Mouse (Mus musculus) megakaryocyte-erythroid progenitor cell, adult 5-6 weeks (primary cell): Measurements from ENCODE around the gene Hoxb1. TPM values are rescaled to one million over a fixed set of nuclear protein-coding genes. Genes with fewer than 3 reads are reported as not detected.

Experiments used
- ATAC-seq: replicated peaks from 2 replicates; pipeline ENCODE4 v1.8.0; 2016; ENCODE audit warnings: mild to moderate bottlenecking, inconsistent platforms; ENCODE audit not compliant: severe bottlenecking, poor library complexity, low FRiP score, low TSS enrichment
- total RNA-seq, 2 experiments: library from RNA; stranded (forward) in 1 of 2; stranded (reverse) in 1 of 2; fragments of 200-1000, 215-1000 nt in 1 of 2; fragments of >200 nt in 1 of 2; fragmentation: Nextera tagmentation in 1 of 2; gene quantifications; 2 replicates each; pipeline ENCODE4 v1.2.3; 2014 to 2017

Gene Hoxb1
- not detected in 2 replicates for total RNA-seq (2014; fragmentation: Nextera tagmentation)
- not detected in 2 replicates for total RNA-seq (2017)

DNA sequence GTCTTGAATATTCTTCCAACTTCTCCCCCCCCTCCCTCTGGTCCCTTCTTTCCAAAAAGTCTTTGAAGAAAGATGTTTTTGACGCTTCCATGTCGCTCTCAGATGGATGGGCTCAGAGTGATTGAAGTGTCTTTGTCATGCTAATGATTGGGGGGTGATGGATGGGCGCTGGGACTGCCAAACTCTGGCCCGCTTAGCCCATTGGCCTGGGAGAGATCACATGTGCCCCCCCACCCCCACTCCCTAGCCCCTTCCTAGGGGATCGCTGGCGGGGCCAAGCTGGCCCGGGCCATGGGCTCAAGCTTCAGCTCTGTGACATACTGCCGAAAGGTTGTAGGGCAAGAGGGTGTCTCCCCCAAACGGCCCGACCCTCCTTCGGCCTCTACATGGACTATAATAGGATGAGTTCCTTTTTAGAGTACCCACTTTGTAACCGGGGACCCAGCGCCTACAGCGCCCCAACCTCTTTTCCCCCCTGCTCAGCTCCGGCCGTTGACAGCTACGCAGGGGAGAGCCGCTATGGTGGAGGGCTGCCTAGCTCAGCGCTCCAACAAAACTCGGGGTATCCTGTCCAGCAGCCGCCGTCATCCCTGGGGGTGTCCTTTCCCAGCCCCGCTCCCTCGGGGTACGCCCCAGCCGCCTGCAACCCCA, at the start of gene Hoxb1:
TSS of gene Hoxb1 (plus strand) at position 312 of the 651 bp plus-strand sequence.
- no peak for ATAC-seq

DNA sequence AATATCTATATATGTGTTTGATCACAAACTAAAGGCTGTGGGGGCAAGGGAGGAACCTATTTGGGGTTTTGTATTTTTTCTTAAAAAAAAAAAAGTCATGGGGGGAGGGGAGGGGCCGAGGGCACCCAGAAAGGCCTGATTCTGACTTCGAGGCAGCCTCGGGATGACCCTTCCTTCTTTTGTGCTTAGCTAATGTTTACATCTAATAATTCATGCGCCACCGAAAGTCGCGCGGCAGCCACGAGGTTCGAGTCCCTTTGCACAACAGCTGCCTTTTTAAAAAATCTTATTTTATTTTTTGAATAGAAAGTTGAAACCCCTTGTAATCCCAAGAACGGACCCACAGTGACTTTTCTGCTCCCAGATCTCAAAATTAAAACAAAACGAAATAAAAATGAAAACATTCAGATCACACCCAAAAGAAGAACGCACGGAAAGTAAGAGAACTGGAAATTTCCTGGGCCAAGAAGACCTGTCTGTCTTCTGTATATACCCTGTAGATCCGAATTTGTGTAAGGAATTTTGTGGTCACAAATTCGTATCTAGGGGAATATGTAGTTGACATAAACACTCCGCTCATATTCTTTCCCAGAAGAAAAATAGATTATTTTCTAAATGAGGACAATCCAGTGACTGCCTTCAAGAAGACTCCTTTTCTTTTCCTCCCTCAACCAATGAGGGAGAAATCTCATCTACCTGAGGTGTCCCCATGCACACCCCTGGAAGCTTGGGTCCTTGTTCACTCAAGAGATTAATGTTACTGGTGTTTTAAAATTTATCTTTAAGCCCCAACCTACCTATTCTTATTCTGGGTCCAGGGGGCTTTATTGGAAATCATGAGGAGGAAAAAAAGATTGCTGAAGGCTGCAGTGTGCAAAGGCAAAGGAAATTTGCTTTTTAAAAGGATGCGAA, 48.6 kb upstream of the Hoxb1 start:
- ATAC-seq, result no peak

DNA sequence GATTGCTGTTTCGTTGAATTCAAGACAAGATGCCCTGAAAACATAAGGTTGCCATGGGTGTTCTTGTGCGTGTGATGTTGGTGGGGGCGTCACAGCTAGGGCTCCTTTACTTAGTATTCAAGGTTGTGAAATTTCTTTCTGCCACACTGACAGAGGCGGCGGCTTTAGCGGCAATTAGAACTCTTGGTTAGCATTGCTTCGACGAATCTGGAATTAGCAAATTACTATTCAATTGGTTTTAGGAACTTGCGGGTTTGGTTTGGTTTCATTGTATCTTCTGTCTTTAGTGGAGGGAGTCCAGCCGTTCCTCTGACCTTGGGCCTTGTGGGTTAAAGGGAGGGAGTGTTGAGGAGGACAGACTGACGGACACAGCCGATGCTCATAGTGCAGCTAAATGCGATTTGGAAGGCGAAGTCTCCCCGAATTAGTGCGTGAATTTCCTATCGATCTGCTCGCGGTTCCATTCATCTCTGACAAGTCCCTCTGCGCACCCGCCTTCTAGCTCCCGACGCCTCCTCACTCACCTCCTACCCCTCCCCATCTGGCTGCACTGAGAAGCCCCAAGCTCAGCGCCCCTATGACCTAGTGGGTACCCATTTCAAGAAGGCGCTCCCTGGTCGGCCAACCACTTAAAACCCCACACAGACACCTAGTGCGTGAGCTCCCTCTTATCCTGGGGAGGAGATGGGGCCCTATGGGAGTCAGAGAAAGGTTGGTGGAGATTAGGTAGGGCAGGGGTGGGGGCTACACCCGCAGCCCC, 47.8 kb upstream of the Hoxb1 start, which contains the start of gene Hoxb4:
TSS of gene Hoxb4 (plus strand) at position 660 of the 760 bp plus-strand sequence.
- ATAC-seq, result no peak

DNA sequence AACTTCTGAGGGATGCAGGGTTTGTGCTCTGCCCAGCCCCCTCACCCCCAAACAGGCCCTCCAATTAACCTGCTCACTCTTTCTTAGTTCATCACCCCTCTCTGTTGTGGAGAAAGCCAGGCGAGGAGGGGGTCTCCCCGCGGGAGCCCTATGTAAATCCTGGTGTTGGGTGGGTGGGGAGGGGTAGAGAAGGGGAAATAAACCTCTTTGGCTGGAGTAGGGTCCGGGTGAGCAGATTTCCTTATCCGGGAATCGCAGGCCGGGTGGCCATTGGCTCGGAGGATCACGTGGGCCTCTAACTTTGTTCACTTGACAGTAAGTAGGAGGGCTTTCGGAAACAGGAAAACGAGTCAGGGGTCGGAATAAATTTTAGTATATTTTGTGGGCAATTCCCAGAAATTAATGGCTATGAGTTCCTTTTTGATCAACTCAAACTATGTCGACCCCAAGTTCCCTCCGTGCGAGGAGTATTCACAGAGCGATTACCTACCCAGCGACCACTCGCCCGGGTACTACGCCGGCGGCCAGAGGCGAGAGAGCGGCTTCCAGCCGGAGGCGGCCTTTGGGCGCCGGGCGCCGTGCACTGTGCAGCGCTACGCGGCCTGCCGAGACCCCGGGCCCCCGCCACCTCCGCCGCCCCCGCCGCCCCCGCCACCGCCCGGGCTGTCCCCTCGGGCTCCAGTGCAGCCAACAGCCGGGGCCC, 47.0 kb upstream of the Hoxb1 start:
- ATAC-seq, result peak; percentile 79

DNA sequence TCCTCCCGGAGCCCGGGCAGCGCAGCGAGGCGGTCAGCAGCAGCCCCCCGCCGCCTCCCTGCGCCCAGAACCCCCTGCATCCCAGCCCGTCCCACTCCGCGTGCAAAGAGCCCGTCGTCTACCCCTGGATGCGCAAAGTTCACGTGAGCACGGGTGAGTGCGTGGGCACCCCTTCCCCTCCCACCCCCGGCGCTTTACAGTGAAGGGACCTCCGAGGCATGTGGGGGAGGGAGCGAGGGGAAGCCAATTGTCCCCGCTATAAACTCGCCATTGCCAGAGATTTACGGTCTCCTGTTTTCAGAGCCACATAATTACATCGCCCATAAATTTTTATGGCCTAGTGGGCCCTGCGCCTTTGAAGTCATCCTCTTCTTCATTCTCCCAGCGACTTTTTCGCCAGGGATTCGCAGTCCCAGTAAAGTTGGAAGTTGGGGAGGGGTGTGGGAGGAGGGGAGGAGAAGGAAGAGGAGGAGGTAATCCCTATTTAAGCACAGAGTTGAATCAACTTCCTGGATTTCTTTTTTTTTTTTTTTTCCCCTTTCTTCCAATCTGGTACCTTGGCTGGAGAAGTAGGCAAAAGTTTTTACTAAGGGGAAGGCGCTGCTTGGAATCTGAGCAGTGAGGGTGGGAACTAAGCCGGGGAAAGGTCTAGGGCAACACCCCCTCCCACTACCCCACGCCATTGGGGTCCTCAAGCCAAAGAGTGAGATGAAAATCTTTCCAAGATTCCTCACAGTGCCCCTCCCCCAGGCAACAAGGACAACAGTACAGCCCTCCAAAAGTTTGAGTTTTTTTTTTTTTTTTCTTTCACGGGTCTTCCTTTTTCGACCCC, 46.3 kb upstream of the Hoxb1 start:
- no peak for ATAC-seq

DNA sequence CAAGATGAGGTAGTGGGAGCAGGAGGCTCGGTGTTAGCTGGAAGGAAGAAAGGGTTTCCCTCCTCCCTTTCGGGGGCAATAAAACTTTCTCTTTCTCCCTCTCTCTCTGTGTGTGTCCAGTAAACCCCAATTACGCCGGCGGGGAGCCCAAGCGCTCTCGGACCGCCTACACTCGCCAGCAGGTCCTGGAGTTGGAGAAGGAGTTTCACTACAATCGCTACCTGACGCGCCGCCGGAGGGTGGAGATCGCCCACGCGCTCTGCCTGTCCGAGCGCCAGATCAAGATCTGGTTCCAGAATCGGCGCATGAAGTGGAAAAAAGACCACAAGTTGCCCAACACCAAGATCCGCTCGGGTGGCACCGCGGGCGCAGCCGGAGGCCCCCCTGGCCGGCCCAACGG, 45.6 kb upstream of the Hoxb1 start:
- no peak for ATAC-seq

DNA sequence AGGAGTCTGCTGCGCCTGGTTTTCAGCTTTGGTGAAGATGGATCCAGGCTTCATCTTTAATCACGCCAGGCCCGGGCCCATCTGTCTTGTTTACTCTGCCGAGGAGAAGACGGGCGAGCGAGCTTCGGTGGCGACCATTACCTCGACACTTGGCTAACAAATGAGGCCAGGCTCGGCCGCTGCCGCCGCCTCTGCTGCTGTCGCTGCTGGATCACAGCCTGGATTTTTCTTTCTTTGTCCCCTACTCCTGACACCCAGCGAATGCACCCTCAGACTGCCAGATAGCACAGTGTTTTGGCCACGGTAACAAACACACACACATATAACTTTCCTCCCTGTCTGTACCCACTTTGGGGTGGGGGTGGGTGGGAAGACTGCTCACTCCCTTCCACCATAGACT, 44.9 kb upstream of the Hoxb1 start:
- ATAC-seq, result no peak

DNA sequence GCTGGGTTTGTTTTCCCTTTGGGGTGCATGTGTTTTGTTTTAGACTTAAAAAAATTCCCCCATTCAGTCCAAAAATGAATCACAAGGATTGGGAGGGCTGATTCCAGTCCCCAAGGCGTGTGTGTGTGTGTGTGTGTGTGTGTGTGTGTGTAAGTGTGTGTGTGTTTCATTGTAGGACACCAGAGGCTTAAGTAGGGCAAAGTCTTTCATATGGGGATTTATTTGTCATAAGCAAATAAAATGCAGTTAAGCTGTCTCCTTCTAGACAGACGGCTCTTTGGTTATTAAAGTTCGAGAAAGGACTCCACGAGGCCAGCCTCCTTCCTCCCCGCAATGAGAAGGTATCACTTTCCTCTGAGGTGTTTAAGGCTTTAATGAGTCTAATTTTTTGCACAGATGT, 43.7 kb upstream of the Hoxb1 start:
- no peak for ATAC-seq

DNA sequence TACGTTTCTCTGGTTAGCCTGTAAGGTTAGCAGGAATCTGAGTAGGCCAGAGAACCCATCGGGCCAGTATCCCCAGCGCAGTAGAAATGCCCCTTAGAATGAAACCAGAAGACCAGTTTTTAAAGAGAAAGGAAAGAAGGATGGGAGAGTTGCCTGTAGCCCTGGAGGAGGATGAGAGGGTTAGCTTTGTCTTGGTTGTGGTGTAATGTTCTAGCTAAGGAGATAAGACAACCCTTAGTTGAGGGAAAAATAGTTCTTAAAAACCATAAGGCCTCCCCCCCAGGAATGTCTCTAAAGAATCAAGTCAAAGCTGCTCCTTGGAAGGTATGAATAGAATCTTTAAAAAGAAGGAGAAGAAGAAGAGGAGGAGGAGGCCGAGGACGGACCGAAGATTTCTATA, 42.8 kb upstream of the Hoxb1 start:
- ATAC-seq, result no peak

DNA sequence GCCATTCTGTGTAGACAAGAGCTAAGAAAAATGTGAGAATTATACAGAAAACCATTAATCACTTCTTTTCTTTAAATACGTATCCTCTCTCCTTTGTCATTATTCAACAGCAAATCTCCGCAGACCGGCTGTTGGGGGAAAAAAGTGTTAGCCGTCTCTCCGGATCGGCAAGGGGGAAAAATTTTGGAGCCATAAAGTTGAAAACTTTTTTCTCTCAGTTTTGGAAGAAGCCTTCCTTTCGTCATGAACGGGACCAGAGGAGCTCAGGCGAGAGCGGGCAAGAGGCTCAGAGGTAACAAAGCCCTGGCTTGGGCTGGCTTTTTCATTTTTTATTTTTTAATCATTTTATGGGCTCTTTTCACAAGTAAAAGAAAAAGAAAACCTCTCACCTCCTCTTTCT, 42.4 kb upstream of the Hoxb1 start, which contains the start of gene Hoxb3:
TSS of gene Hoxb3 (plus strand) at position 173 of the 400 bp plus-strand sequence.
- no peak for ATAC-seq

DNA sequence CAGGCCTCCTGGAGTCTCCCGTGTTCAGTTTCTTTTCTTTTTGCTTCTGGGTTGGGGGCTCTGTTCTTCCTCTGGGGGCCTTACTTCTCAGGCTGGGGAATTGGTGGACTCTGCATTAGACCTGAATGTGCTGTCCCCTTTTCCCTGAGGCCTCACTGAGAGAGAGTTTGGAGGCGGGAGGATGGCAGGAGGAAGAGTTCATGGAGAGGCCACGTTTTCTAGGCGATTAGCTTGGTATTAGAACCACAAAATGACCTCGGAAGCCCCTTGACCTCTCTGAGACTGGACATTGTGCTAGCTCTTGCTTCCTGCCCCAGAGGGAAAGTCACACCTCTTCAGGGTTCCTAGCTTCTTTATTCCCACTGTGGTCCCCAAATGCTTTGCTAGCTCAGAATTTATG, 41.4 kb upstream of the Hoxb1 start:
- no peak for ATAC-seq

DNA sequence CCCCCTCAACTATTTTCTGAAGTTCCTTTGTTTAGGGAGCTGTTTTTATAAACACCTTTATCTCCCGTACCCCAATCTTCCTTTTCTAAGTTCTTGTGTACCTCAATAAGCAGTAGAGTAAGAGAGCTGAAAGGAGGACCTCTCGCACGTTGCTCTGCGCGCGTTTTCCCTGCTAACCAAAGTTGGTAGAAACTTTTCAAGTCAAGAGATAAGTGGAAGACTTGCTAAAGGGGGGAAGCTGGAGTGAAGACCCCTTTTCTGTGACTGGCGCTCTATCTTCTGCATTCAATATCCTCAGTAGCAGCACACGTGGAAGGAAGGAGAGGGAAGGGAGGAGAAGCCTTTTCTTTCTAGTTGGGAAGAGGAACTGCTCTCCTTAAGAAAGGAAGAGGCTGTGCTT, 40.6 kb upstream of the Hoxb1 start:
- no peak for ATAC-seq

DNA sequence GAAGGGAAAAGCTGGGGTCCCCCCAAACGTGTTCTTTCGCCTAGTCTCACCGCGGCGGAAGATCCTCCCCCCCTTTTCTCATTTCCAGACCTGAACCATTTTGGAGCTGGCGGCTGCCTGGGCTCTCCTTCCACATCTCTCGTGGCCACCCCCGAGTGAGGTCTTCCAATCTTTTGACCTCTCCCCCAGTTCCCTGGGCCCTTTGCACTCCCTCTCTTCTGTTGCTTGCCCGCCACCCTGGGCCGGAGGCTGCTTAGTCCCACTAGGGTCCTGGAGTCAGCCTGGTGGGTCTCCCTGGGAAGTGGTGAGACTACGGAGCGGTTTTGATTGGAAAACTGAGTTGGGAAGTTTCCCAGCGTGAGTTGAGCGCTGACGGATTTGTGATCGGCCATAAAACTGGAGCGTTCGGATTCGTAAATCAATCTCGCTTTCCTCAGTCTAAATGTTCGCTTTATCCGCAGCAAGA, 39.8 kb upstream of the Hoxb1 start:
- ATAC-seq, result no peak

DNA sequence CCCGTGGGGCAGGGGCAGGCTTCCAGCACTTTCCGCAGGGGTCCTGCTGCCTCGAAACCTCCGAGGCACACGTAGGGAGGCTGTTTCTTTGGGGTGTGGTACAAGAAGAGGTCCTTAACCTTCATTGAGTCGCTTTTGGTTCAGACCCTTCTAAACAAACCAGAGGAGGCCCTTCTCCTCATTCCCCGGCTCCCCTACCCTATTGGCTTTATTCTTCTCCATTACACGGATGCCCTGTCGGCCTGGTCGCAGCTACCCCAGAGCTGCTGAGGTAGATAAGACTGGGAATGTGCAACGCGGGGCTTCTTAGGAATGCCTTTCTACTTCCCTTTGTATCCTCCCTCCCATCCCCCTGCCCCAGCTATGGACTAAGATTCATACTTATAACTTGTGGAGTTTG, 38.8 kb upstream of the Hoxb1 start:
- no peak for ATAC-seq

DNA sequence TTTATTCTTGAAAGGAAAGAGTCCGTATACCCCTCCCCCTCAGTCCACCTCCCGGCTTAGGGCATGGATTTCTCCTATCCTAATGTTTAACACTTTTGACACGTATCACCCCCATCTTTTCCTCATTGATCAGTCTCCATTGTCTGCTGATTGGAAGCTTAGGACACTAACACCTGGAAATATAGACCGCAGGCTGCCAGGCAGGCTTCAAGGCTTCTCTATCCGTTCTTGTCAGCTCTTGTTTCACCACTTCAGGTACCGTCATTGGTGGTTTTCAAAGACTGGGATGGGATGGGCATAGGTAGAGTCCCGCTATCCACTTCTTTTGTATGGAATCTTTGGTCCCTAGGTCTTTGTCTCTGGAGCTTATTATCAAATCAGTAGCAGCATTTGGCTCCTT, 38.4 kb upstream of the Hoxb1 start:
- no peak for ATAC-seq

DNA sequence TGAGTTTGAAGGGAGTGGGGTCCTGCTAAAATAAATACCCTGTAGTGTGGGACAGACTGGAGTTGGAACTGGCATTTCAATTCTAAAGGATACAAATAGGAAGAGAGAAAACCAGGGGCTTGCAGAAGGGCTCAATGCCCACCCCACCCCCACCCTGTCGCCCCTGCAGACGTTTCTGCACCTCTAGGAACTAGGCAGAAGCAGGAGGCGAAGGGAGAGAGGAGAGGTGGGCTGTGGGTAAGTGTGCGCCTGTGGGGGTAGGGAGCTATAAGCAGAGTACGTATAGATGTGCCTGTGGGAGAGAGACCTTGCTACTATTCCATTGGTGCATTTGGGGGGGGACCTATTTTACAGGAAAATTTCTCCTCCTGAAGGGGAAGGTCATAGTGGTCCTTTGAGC, 37.8 kb upstream of the Hoxb1 start:
- no peak for ATAC-seq

DNA sequence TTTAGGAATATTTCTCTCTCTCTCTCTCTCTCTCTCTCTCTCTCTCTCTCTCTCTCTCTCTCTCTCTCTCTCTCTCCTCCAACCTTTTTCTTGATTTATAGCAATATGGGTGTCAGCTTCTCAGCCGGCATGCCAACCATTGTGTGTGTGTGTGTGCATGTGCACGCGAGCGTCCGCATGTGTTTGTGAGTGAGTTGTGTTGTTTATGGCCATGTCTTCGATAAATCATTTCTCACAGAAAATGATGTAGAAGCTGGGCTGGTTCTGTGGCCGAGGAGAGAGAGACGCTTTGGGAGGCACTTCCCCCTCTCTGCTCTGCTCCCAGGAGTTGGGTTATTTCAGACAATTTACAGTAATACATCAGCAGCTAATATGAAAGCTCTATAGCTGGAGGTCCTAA, 36.9 kb upstream of the Hoxb1 start:
- no peak for ATAC-seq

DNA sequence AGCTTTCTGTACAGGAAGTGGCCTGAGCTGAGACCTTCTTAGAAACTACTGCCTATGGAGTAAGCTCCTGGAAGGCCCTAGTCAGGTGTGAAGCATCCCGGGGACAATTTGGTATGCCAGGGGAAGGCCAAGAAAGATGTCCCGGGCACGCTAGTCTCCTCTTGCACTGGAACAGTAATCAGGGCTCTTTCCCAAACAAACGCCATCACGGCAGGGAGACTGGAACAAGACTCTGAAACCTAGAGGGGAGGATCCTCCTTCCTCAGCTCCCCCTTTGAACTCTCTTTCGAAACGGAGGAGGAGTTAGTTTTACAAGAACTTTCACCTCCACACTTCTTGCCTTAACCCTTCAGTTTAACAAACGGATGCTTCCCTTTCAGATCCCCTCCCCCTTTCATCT, 33.4 kb upstream of the Hoxb1 start:
- ATAC-seq, result no peak
